Mouse (Mus musculus): ENCODE data around the gene Brinp3.

Gene Brinp3

GRCm38 (mm10) chr1:146494681-146495331 is at the start of gene Brinp3:
Gene Brinp3, plus strand, starts transcription at chr1:146494760.
- DNase-seq = peak; percentile 72 to 78

- DNase-seq = peak; percentile 74 to 82
These were observed 339 bp upstream of the Brinp3 start for GRCm38 (mm10) chr1:146494221-146494620.

- DNase-seq = peak; percentile 42 to 59
These were observed 826 bp downstream of the Brinp3 start for GRCm38 (mm10) chr1:146495386-146495785.

GRCm38 (mm10) chr1:146497381-146498081 is 3.0 kb downstream of the Brinp3 start:
- DNase-seq = peak; percentile 79 to 80

GRCm38 (mm10) chr1:146498085-146498779 is 3.7 kb downstream of the Brinp3 start:
- DNase-seq = peak; percentile 71 to 72

GRCm38 (mm10) chr1:146498780-146499114 is 4.2 kb downstream of the Brinp3 start:
- no peak for DNase-seq

- DNase-seq = peak; percentile 6 to 14
These were observed 20.8 kb downstream of the Brinp3 start for GRCm38 (mm10) chr1:146515377-146515776.

GRCm38 (mm10) chr1:146523727-146524573 is 29.4 kb downstream of the Brinp3 start:
- DNase-seq = no peak

GRCm38 (mm10) chr1:146528572-146528971 is 34.0 kb downstream of the Brinp3 start:
- DNase-seq = peak in 1 of 2 experiments; percentile 8

GRCm38 (mm10) chr1:146546847-146547428 is 52.4 kb downstream of the Brinp3 start:
- DNase-seq = peak; percentile 9 to 28

- DNase-seq = no peak
These were observed 62.4 kb downstream of the Brinp3 start for GRCm38 (mm10) chr1:146556982-146557381.

GRCm38 (mm10) chr1:146562144-146562543 is 67.6 kb downstream of the Brinp3 start:
- DNase-seq = no peak

- peak; percentile 3 to 8 for DNase-seq
These were observed 89.6 kb downstream of the Brinp3 start for GRCm38 (mm10) chr1:146584181-146584580.

- no peak for DNase-seq
These were observed 138.3 kb downstream of the Brinp3 start for GRCm38 (mm10) chr1:146632895-146633294.

- DNase-seq = peak; percentile 81 to 89
These were observed 162.7 kb downstream of the Brinp3 start for GRCm38 (mm10) chr1:146657214-146657613.

GRCm38 (mm10) chr1:146700724-146701123 is 206.2 kb downstream of the Brinp3 start:
- peak; percentile 52 to 56 for DNase-seq

GRCm38 (mm10) chr1:146719556-146719955 is 225.0 kb downstream of the Brinp3 start:
- DNase-seq = no peak

- DNase-seq = peak; percentile 9 to 19
These were observed 230.4 kb downstream of the Brinp3 start for GRCm38 (mm10) chr1:146724784-146725513.

GRCm38 (mm10) chr1:146751066-146751465 is 256.5 kb downstream of the Brinp3 start:
- no peak for DNase-seq

GRCm38 (mm10) chr1:146783259-146783658 is 288.7 kb downstream of the Brinp3 start:
- DNase-seq = no peak

GRCm38 (mm10) chr1:146787236-146787635 is 292.7 kb downstream of the Brinp3 start:
- no peak for DNase-seq

- peak; percentile 73 to 76 for DNase-seq
These were observed 298.3 kb downstream of the Brinp3 start for GRCm38 (mm10) chr1:146792826-146793225.

Measured in cerebellum, postnatal 10 days (tissue).